Mouse (Mus musculus): ENCODE measurements around the gene Akt2.

GRCm38 (mm10) chr7:27552931-27553513 is 38.3 kb upstream of the Akt2 start, which contains the start of the genes Pld3 and 2310022A10Rik:
- TF ChIP-seq POLR2A (IDR thresholded peaks at IDR 0.05; ENCODE audit: borderline replicate concordance, insufficient read depth, low read length) (peak; percentile 97), CTCF (IDR thresholded peaks at IDR 0.05; ENCODE audit: borderline replicate concordance, insufficient read depth, low read depth, low read length) (no peak)

All from cerebellum, adult 2 months (tissue).